Mouse (Mus musculus) liver, adult 2 months (tissue): ENCODE measurements around the gene Cwc25. TPM values are rescaled to one million over a fixed set of nuclear protein-coding genes. Genes with fewer than 3 reads are reported as not detected.

ENCODE experiments used
- DNase-seq: peaks from one replicate; pipeline ENCODE4 v3.0.0-alpha.2; 2011; ENCODE audit warnings: low read depth, low spot score; ENCODE audit errors: extremely low read depth
- H3K27ac ChIP-seq: fragments of 200-500 bp; replicated peaks from 2 replicates; pipeline ENCODE4 v1.5.1; 2012; ENCODE audit warnings: low read depth, mild to moderate bottlenecking, control low read depth, inconsistent platforms, low read length; ENCODE audit not compliant: insufficient read depth
- H3K27me3 ChIP-seq: fragments of 200-500 bp; 2 replicates; pipeline ENCODE4 v1.6.1; 2012; ENCODE audit warnings: mild to moderate bottlenecking, moderate library complexity, low read length, inconsistent platforms; ENCODE audit not compliant: control insufficient read depth, insufficient read depth
- H3K36me3 ChIP-seq: fragments of 200-500 bp; 2 replicates; pipeline ENCODE4 v1.6.1; 2012; ENCODE audit warnings: low read length, inconsistent platforms; ENCODE audit not compliant: control insufficient read depth, insufficient read depth
- H3K4me1 ChIP-seq: fragments of 200-500 bp; 2 replicates; pipeline ENCODE4 v1.6.1; 2011; ENCODE audit warnings: low read length; ENCODE audit not compliant: control insufficient read depth, insufficient read depth
- H3K4me3 ChIP-seq: fragments of 200-500 bp; 2 replicates; pipeline ENCODE4 v1.5.1; 2011; ENCODE audit warnings: low read depth, mild to moderate bottlenecking, control low read depth, low read length, moderate library complexity; ENCODE audit not compliant: insufficient read depth
- H3K79me2 ChIP-seq: fragments of 200-500 bp; 2 replicates; pipeline ENCODE4 v1.6.1; 2012; ENCODE audit warnings: inconsistent platforms, mild to moderate bottlenecking, low read length, moderate library complexity; ENCODE audit not compliant: control insufficient read depth, insufficient read depth
- H3K9ac ChIP-seq: fragments of 200-500 bp; 2 replicates; pipeline ENCODE4 v1.6.1; 2012; ENCODE audit warnings: low read depth, mild to moderate bottlenecking, control low read depth, inconsistent platforms, low read length
- CTCF ChIP-seq: fragments of 200-500 bp; IDR thresholded peaks from 2 replicates; pipeline ENCODE4 v1.5.1; 2011; ENCODE audit warnings: low read depth, low read length, control low read depth
- POLR2A ChIP-seq: fragments of 200-500 bp; IDR thresholded peaks from 2 replicates; pipeline ENCODE4 v1.6.1; 2011; ENCODE audit warnings: low read length, control low read depth; ENCODE audit not compliant: insufficient read depth; ENCODE audit errors: extremely low read depth
- WGBS: fragments of 180-500 bp; shearing (Covaris S2); methylation state at CpG from one replicate; pipeline ENCODE4 v1.1.7; 2018; 5-methylcytosine and 5-hydroxymethylcytosine counted together
- polyA plus RNA-seq: library from polyadenylated mRNA; depleted of rRNA; stranded (reverse); fragments of >200 nt; gene quantifications from 2 replicates; pipeline ENCODE4 v1.2.3, GENCODE M21; 2012
- total RNA-seq: library from RNA; depleted of rRNA; stranded (reverse); fragments of >200 nt; gene quantifications from 2 replicates; pipeline ENCODE4 v1.2.3, GENCODE M21; 2014

Cwc25 gene
- total and polyA plus RNA-seq, 2 experiments = 6.2 to 6.8 TPM

DNA sequence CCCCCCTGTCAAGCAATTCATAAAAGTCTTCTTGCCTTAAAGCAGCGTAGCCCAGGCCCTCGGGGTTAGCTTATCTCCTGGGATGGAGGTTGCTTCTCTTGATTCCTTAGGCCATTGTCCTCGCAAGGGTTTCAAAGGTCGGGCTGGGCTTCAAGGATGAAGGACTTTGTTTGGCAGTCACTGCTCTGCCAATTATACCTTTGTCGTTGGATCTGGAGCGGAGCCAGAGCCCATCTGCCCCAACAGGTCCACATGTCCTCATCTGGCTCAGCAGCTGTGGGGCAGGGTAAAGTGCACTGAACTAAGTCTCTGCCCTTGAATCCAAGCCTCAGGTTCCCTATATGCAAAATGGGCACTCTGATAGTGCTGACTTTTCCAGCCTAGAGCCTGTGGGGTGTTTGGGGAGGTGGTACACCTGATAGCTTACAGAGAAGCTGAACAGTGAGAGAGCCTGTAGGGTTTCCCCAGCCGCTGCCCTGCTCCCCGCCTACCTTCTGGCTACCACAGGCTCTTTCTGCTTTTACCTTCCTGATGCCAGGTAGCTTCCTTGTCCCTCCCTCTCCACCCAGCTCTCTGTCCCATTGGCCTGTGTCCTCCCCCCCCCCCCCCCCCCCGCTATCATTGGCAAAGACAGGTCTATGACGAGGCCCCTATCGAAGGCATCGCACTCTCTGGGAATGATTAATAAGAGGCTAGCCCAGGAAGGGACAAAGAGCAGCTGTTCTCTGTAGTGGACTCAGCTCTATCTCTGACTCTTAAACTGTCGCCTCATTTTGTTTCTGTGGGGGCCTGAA is 45.4 kb upstream of the Cwc25 start:
- peak; percentile 97 for DNase-seq
- Histone ChIP-seq H3K27ac (peak overlapping the region; percentile 91), H3K9ac (peak overlapping the region; percentile 45), H3K27me3 (no peaks in the 10 kb centered on the region), H3K4me3 (no peak overlapping the region), H3K79me2 (peaks cover 20% of the 10 kb centered on the region; the same call in 1 of the 2 replicates), H3K4me1 (peaks cover 67% of the 10 kb centered on the region), H3K36me3 (peaks cover 5% of the 10 kb centered on the region; the same call in 1 of the 2 replicates)
- TF ChIP-seq POLR2A (0 out of 2 replicates have a peak, but pooled peaks have one; percentile 33), CTCF (no peak)
- 9% methylated on average over 13 of the region's 13 CpGs for WGBS

DNA sequence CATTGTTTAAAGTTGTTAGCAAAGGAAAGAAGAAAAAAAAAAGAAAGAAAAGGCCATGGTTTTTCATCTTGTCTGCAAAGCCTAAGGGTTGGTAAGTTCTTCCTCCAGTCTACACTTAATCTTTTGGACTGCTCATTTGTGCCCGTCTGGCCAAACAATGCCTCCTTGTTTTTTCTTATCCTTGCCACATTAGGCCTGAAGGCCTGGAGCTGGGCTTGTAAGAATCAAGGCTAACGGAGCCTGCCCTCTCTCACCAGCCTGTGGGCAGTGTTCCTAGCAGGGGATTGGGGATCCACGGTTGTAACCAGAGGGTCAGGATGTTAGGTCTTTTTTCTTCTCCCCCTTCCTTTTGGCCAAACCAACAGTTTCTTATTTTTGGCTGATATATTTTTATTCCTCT is 44.6 kb upstream of the Cwc25 start:
- Histone ChIP-seq H3K27me3 (no peaks in the 10 kb centered on the region), H3K27ac (peak overlapping the region; percentile 88), H3K4me3 (no peak overlapping the region), H3K36me3 (peaks cover 4% of the 10 kb centered on the region; the same call in 1 of the 2 replicates), H3K4me1 (peaks cover 63% of the 10 kb centered on the region), H3K79me2 (peaks cover 26% of the 10 kb centered on the region; the same call in 1 of the 2 replicates), H3K9ac (no peak overlapping the region)
- no peak for DNase-seq
- WGBS = 19% methylated on average over 3 of the region's 3 CpGs
- TF ChIP-seq CTCF = no peak
- no peak for TF ChIP-seq POLR2A

- Histone ChIP-seq H3K27ac (peak overlapping the region; percentile 42), H3K79me2 (peaks cover 23% of the 10 kb centered on the region; the same call in 1 of the 2 replicates), H3K4me3 (no peak overlapping the region), H3K4me1 (peaks cover 68% of the 10 kb centered on the region), H3K27me3 (no peaks in the 10 kb centered on the region), H3K9ac (no peak overlapping the region; the same call in 1 of the 2 replicates), H3K36me3 (peaks cover 3% of the 10 kb centered on the region; the same call in 1 of the 2 replicates)
- 18% methylated on average over 7 of the region's 7 CpGs for WGBS
- TF ChIP-seq CTCF = no peak
- peak; percentile 91 for DNase-seq
Measured at GRCm38 (mm10) chr11:97810356-97810755, 44.0 kb upstream of the Cwc25 start.

DNA sequence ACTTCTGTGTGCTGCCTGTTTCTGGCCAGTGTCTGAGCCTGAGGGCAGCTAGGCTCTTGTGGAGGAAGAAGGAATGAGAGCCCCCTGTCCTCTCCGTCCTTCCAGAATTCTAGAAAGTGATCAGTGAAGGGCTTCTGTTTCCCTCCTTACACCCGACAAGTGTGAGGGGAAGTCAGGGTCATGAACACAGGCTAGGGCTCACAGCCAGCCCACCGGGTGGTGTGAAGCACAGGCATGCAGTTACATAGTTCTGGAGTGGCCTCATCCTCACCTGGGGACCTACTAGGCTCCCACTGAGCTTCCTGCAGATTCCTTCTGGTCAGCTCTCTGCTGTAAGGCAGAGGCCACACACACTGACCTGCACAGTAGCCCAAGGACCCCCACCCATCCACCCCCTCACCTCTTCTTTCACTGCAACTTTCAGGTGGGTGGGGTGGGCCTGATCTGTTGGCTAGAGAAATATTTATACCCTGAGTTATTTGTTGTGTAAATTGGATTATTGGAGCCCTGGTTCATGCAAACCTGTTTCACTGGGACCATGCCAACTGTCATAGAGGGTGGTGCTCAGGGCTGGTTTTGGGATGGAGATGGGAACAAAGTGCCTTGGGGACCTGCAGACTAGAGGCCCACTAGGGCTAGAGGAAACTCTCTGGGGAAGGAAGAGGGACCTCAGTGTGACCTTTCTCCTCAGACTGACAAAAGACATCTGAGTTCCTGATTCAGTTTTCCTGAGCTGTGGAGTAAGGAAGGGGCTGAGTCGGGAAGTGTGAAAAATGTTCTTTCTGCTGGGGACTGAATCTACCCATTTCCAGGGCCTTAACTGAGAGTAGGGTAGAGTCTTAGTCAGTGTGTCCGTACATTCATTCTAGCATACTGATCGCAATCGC is 43.1 kb upstream of the Cwc25 start:
- Histone ChIP-seq H3K4me3 (no peak overlapping the region), H3K9ac (peak overlapping the region; percentile 20), H3K36me3 (peaks cover 3% of the 10 kb centered on the region; the same call in 1 of the 2 replicates), H3K79me2 (peaks cover 22% of the 10 kb centered on the region; the same call in 1 of the 2 replicates), H3K4me1 (peaks cover 70% of the 10 kb centered on the region), H3K27me3 (no peaks in the 10 kb centered on the region), H3K27ac (peak overlapping the region; percentile 67)
- no peak for TF ChIP-seq POLR2A
- no peak for TF ChIP-seq CTCF
- peak; percentile 46 for DNase-seq
- WGBS = 25% methylated on average over 7 of the region's 7 CpGs

DNA sequence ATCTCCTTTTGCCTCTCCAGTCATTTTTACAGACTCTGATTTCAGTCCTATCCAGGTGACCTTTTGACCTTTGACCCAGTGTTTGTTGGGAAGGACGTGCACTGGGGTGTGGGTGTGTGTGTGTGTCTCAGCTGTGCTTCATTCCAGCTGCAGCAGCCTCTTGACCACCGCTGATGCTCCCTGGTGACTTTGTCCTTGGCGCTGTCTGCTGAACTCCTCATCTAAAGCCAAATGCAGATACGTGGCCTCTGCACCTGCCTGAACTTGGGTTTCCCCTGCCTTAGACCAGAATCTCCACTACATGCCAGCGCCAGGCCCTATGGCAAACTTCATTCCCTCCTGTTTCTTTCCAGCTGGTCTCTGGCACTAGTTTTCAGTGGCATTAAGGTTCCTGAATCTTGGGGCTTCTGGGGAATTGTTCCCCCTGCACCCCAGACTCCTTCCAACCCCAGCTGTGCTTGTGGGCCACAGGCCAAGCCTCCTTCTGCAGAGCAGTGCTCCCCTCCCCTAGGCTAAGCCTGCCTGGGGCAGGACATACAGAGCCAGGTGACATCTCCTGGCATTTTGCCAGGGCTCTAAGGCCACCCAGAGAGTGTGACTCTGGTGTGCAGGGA is 42.4 kb upstream of the Cwc25 start:
- DNase-seq = peak; percentile 89
- WGBS = 11% methylated on average over 5 of the region's 5 CpGs
- H3K36me3 ChIP-seq = peaks cover 3% of the 10 kb centered on the region; the same call in 1 of the 2 replicates
- peaks cover 25% of the 10 kb centered on the region; the same call in 1 of the 2 replicates for H3K79me2 ChIP-seq
- H3K4me1 ChIP-seq = peaks cover 69% of the 10 kb centered on the region
- H3K9ac ChIP-seq = peak overlapping the region; percentile 20; the same call in 1 of the 2 replicates
- H3K27me3 ChIP-seq = no peaks in the 10 kb centered on the region
- TF ChIP-seq CTCF (no peak), POLR2A (no peak)
- no peak overlapping the region for H3K4me3 ChIP-seq
- peak overlapping the region; percentile 67 for H3K27ac ChIP-seq
